Mouse (Mus musculus) neural tube, embryonic 11.5 days (tissue): ENCODE results near the gene Tbc1d16. TPM values are rescaled to one million over a fixed set of nuclear protein-coding genes. Genes with fewer than 3 reads are reported as not detected.

ENCODE experiments used
- ATAC-seq: fragments of 200-750 bp; cut with Nextera tagmentation; 2 replicates; pipeline ENCODE4 v1.8.0; 2017; ENCODE audit warnings: moderate number of reproducible peaks, mild to moderate bottlenecking, moderate TSS enrichment, moderate library complexity; ENCODE audit not compliant: insufficient read depth, low FRiP score, low TSS enrichment
- DNase-seq: peaks from one replicate; pipeline ENCODE4 v3.0.0-alpha.2; 2015; ENCODE audit warnings: low spot score
- H3K27ac ChIP-seq: fragments of 300-500 bp; sonication (generic); 2 replicates; pipeline ENCODE4 v1.5.1; 2014; ENCODE audit warnings: low read depth, mild to moderate bottlenecking, low read length
- H3K27me3 ChIP-seq: fragments of 300-500 bp; sonication (generic); 2 replicates; pipeline ENCODE4 v1.6.1; 2014; ENCODE audit warnings: mild to moderate bottlenecking, low read length, mixed read lengths; ENCODE audit not compliant: control insufficient read depth, insufficient read depth
- H3K36me3 ChIP-seq: fragments of 300-500 bp; sonication (generic); 2 replicates; pipeline ENCODE4 v1.6.1; 2014; ENCODE audit warnings: mild to moderate bottlenecking, low read length, moderate library complexity, mixed read lengths; ENCODE audit not compliant: control insufficient read depth, insufficient read depth
- H3K4me1 ChIP-seq: fragments of 300-500 bp; sonication (generic); 2 replicates; pipeline ENCODE4 v1.6.1; 2014; ENCODE audit warnings: low read length, mixed read lengths; ENCODE audit not compliant: control insufficient read depth, insufficient read depth
- H3K4me2 ChIP-seq: fragments of 300-500 bp; sonication (generic); 2 replicates; pipeline ENCODE4 v1.6.1; 2014; ENCODE audit warnings: low read depth, mild to moderate bottlenecking, moderate library complexity
- H3K4me3 ChIP-seq: fragments of 300-500 bp; sonication (generic); 2 replicates; pipeline ENCODE4 v1.5.1; 2014; ENCODE audit warnings: low read depth, low read length
- H3K9ac ChIP-seq: fragments of 300-500 bp; sonication (generic); 2 replicates; pipeline ENCODE4 v1.6.1; 2014; ENCODE audit warnings: mild to moderate bottlenecking, low read length
- H3K9me3 ChIP-seq: fragments of 300-500 bp; sonication (generic); 2 replicates; pipeline ENCODE4 v1.6.1; 2016; ENCODE audit warnings: low read length; ENCODE audit not compliant: control insufficient read depth
- WGBS: fragments of 180-500 bp; shearing (Covaris S2); extraction: QIAGEN DNeasy Blood & Tissue Kit; methylation state at CpG from one replicate; pipeline ENCODE4 v1.1.7; 2014; 5-methylcytosine and 5-hydroxymethylcytosine counted together
- polyA plus RNA-seq: library from polyadenylated mRNA; unstranded; fragments of >200 nt; fragmentation: Nextera tagmentation; extraction: Ambion mirVana; gene quantifications from 2 replicates; pipeline ENCODE4 v1.2.1, GENCODE M21; 2014

Tbc1d16 gene
- polyA plus RNA-seq, 1 experiment from 2014 or later: 15.2 TPM

DNA sequence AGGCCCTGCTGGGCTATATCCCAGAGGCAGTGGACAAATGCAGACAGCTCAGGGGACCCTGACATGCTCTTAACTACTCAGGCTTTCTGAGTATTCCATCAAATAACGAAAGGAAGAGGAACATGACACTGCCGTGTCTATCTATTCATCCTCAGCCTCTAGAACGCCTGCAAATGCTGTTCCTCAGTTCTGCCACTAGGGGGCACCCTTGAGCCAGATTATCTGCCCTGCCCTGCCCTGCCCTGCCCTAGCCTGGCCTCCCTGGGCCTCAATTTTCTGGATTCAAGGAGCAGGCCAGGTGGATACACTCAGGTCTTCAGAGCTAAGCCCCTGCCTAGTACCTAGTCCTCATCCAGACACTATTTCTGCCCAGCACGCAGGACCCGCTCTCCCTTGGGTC lies 24.9 kb downstream of the Tbc1d16 start:
- no peak overlapping the region for H3K9ac ChIP-seq
- no peak overlapping the region for H3K4me2 ChIP-seq
- H3K27me3 ChIP-seq: no peaks in the 10 kb centered on the region
- no peaks in the 10 kb centered on the region for H3K4me1 ChIP-seq
- no peak for ATAC-seq
- H3K4me3 ChIP-seq: no peak overlapping the region
- 61% methylated on average over 5 of the region's 5 CpGs for WGBS
- peak; percentile 39 for DNase-seq
- H3K27ac ChIP-seq: no peak overlapping the region
- no peaks in the 10 kb centered on the region for H3K9me3 ChIP-seq
- H3K36me3 ChIP-seq: peaks cover 7% of the 10 kb centered on the region

DNA sequence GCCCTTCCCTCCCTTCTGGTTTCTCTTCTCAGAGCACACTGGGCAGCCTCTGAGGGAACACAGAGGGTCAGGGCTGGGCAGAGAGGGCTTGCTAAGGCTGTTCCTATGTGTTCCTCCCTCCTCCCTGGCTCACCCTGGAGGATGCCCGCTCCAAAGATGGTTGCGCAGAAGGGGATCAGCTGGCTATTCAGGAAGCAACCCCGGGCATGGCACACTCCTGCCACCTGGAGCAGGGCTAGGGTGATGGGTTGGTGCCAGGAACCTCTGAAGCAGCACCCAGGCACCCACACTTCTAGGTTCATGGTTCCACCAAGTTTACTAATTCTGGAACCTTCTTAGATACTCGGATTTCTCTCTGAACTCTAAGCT lies 29.1 kb downstream of the Tbc1d16 start:
- Histone ChIP-seq H3K9me3 (no peaks in the 10 kb centered on the region), H3K27me3 (no peaks in the 10 kb centered on the region), H3K9ac (no peak overlapping the region), H3K27ac (no peak overlapping the region), H3K4me3 (no peak overlapping the region), H3K36me3 (peaks cover 4% of the 10 kb centered on the region), H3K4me2 (no peak overlapping the region), H3K4me1 (no peaks in the 10 kb centered on the region)
- ATAC-seq (no peak), DNase-seq (no peak)
- 93% methylated on average over 4 of the region's 4 CpGs for WGBS

DNA sequence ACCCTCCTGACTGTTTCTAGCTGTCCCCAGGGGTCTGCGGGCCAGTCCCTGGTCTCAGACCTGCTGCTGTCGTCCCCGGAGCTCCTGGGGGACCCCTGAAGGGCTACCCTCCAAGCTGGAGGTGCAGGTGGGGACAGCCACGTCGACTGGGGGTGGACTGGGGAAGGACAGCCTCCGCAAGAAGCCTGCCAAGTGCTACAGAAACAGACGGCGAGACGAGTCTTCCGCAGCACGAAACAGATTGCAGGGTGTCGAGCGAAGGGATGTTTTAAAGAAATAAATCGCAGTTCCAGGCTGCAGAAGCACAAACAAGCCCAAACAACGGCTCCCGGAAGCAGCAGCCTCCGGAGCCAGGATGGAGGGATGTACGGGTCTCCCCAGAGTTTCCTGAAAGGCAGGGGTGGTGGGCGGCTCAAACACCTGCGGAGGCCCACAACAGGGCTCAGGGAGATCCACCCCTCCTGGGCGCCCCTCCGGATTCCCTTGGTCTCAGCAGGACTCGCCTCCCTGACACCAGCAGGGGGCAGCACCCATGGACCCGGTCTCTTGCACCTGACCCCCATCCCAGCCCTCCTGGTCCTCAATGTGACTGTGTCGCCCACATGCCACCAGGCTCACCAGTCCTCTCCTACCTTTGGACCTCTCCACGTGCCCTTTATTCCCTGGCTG lies 29.6 kb downstream of the Tbc1d16 start:
- Histone ChIP-seq H3K27me3 (no peaks in the 10 kb centered on the region), H3K4me2 (no peak overlapping the region), H3K9ac (no peak overlapping the region), H3K9me3 (no peaks in the 10 kb centered on the region), H3K27ac (no peak overlapping the region), H3K4me1 (no peaks in the 10 kb centered on the region), H3K36me3 (peaks cover 4% of the 10 kb centered on the region), H3K4me3 (no peak overlapping the region)
- WGBS: 56% methylated on average over 26 of the region's 26 CpGs
- ATAC-seq (no peak), DNase-seq (no peak)

DNA sequence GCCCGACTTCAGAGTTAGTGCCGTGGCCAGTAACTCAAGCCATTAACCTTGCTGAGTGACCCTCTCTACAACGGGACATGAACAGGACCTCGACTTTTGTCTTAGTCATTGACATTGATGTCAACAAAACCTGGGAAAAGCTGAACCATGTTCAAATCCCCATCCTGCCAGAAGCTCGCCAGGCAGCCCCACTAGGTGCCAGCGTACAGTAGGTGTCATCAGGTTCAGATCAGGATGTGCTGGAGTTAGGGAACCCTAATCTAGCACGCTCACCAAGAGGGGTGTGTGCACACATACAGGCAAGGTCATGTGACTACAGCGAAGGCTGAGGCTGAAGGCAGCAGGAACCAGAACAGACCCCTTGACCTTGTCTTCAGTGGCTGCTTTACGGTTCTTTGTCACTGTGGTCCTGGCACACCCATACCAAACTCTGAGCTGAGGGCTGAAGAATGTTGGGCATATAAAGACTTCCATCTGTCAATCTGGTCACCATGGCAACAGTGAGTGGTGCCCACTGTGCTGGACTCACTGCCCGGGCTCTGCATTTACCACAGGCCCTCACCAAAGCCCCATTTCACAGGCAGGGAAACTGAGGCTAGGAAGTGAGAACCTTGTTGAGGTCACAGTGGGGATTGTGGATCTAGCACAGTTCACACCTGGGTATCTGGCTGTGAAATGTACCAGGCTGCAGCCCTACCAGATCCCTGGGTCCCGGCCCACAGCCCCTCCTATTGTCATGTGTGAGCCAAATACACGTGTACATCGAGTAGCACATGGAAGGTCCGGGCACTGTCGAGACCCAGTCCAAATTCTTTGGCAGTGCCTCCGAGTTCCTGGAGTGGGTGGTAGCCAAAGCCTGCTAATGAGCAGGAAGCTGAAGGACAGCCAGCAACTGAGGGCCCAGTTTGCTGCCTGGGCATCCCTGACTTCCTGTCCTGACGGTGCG lies 30.4 kb downstream of the Tbc1d16 start:
- Histone ChIP-seq H3K27me3 (no peaks in the 10 kb centered on the region), H3K9ac (no peak overlapping the region), H3K4me2 (no peak overlapping the region), H3K36me3 (peaks cover 4% of the 10 kb centered on the region), H3K27ac (0 out of 2 replicates have a peak overlapping the region, but pooled peaks have one; percentile 7), H3K4me3 (no peak overlapping the region), H3K4me1 (no peaks in the 10 kb centered on the region), H3K9me3 (no peaks in the 10 kb centered on the region)
- WGBS: 88% methylated on average over 18 of the region's 18 CpGs
- ATAC-seq: no peak
- no peak for DNase-seq

DNA sequence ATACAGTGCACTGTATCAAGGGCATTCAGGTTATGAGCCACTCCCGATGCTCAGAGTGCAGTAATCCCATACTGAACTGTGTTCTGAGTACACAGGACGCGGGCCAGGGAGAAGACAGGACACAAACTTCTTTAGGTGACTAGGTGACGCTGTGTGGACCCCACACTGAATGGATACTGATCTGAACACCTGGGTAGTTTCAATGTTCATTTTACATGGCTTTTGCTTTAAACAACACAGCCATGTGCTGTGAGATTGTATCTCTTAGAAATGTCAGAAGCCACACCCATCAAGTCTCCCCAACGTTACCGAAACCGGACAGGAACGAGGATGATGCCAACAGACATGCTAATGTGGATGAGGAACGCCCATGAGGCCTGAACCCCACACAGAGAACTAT lies 35.7 kb downstream of the Tbc1d16 start:
- Histone ChIP-seq H3K4me3 (no peak overlapping the region), H3K9ac (no peak overlapping the region), H3K27ac (no peak overlapping the region), H3K4me2 (no peak overlapping the region), H3K27me3 (no peaks in the 10 kb centered on the region), H3K4me1 (peaks cover 16% of the 10 kb centered on the region), H3K9me3 (no peaks in the 10 kb centered on the region), H3K36me3 (no peaks in the 10 kb centered on the region)
- DNase-seq (no peak), ATAC-seq (no peak)
- WGBS: 92% methylated on average over 9 of the region's 9 CpGs

DNA sequence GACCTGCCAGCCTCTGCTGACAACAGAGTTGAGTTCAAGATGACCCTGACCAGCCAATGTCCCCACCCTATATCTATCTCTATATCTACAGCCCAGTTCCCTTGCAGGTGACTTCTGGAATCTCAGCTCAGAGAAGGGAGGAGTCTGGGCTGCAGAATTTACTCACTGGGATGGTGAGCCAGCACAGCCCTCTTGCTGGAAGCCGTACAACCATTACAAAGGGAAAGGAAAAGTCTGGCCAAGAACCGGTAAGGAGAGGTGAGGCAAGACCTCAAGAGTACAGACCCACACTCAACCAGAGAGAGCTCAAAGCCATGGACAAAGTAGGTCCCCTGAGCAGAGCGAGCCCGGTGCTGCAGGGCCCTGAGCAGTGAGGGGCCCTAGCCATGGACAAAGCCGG lies 36.1 kb downstream of the Tbc1d16 start:
- H3K4me2 ChIP-seq: no peak overlapping the region
- DNase-seq (no peak), ATAC-seq (no peak)
- H3K4me1 ChIP-seq: peaks cover 19% of the 10 kb centered on the region
- no peak overlapping the region for H3K4me3 ChIP-seq
- no peaks in the 10 kb centered on the region for H3K27me3 ChIP-seq
- 90% methylated on average over 5 of the region's 5 CpGs for WGBS
- H3K27ac ChIP-seq: no peak overlapping the region
- no peak overlapping the region for H3K9ac ChIP-seq
- H3K9me3 ChIP-seq: no peaks in the 10 kb centered on the region
- H3K36me3 ChIP-seq: no peaks in the 10 kb centered on the region

DNA sequence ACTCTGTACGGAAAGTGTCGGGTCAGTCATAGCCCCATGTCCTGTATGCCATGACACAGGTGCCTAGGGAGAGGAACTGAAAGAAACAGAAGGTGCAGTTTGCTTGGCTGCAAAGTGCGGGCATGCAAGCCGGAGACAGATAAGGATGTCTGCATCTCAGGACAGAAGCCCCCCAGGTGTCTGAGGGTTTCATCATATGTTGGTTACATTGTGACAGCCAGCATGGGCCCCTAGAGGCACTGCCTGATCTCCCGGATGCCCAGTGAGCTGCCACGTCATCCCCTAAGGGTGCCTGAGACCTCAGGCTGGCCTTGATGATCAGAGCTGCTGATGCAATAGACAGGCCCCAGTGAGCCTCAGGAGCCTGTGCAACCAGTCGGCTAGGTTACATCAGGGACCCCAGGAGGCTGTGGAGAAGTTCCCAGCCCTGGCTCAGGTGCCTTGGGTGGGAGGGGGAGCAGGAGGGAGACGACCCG lies 36.7 kb downstream of the Tbc1d16 start:
- DNase-seq (no peak), ATAC-seq (no peak)
- Histone ChIP-seq H3K27me3 (no peaks in the 10 kb centered on the region), H3K4me2 (no peak overlapping the region), H3K27ac (no peak overlapping the region), H3K36me3 (no peaks in the 10 kb centered on the region), H3K9me3 (no peaks in the 10 kb centered on the region), H3K4me3 (no peak overlapping the region), H3K9ac (no peak overlapping the region), H3K4me1 (peaks cover 20% of the 10 kb centered on the region)
- 84% methylated on average over 9 of the region's 9 CpGs for WGBS

DNA sequence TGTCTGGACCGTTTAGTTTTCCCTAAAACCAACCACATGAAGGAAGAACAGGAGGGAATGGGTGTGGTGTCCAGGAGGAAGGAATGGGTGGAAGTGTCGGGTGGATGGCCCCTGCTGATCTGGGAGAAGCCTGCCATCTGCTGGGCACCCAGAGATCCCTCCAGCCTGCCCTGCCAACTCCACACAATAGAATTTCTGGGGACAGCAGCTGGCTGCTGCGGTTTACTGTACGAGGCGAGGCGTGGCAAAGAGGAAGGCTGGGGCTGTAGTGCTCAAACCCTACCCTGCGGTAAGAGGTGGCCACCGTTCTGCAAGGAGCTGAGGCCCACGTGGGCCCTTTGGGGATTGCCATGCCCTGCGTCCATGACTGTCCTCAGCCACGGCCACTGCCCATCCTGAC lies 37.8 kb downstream of the Tbc1d16 start:
- peak; percentile 77 for DNase-seq
- peak; percentile 58; the same call in 1 of the 2 replicates for ATAC-seq
- Histone ChIP-seq H3K4me3 (no peak overlapping the region), H3K9ac (peak overlapping the region; percentile 37), H3K4me1 (peaks cover 20% of the 10 kb centered on the region), H3K27me3 (no peaks in the 10 kb centered on the region), H3K9me3 (no peaks in the 10 kb centered on the region), H3K27ac (0 out of 2 replicates have a peak overlapping the region, but pooled peaks have one; percentile 39), H3K4me2 (peak overlapping the region; percentile 9; the same call in 1 of the 2 replicates), H3K36me3 (no peaks in the 10 kb centered on the region; the same call in 1 of the 2 replicates)
- WGBS: 27% methylated on average over 11 of the region's 11 CpGs
